Mouse (Mus musculus) intestine, embryonic 15.5 days (tissue): ENCODE results near the gene Dusp2. TPM values are rescaled to one million over a fixed set of nuclear protein-coding genes. Genes with fewer than 3 reads are reported as not detected.

Source experiments
- ATAC-seq: fragments of 200-750 bp; cut with Nextera tagmentation; 2 replicates; pipeline ENCODE4 v1.8.0; 2017; ENCODE audit warnings: moderate TSS enrichment, moderate library complexity
- H3K27ac ChIP-seq: fragments of 300-500 bp; sonication (generic); 2 replicates; pipeline ENCODE4 v1.5.1; 2015; ENCODE audit warnings: mild to moderate bottlenecking, inconsistent platforms
- H3K27me3 ChIP-seq: fragments of 300-500 bp; sonication (generic); replicated peaks from 2 replicates; pipeline ENCODE4 v1.6.1; 2015; ENCODE audit warnings: inconsistent platforms
- H3K36me3 ChIP-seq: fragments of 300-500 bp; sonication (generic); 2 replicates; pipeline ENCODE4 v1.6.1; 2015; ENCODE audit warnings: inconsistent platforms
- H3K4me1 ChIP-seq: fragments of 300-500 bp; sonication (generic); replicated peaks from 2 replicates; pipeline ENCODE4 v1.6.1; 2015; ENCODE audit warnings: inconsistent platforms
- H3K4me2 ChIP-seq: fragments of 300-500 bp; sonication (generic); replicated peaks from 2 replicates; pipeline ENCODE4 v1.6.1; 2015; ENCODE audit warnings: mild to moderate bottlenecking, inconsistent platforms
- H3K4me3 ChIP-seq: fragments of 300-500 bp; sonication (generic); replicated peaks from 2 replicates; pipeline ENCODE4 v1.5.1; 2015; ENCODE audit warnings: inconsistent platforms
- H3K9ac ChIP-seq: fragments of 300-500 bp; sonication (generic); 2 replicates; pipeline ENCODE4 v1.6.1; 2015; ENCODE audit warnings: inconsistent platforms
- H3K9me3 ChIP-seq: fragments of 300-500 bp; sonication (generic); 2 replicates; pipeline ENCODE4 v1.6.1; 2016; ENCODE audit warnings: inconsistent platforms
- WGBS: fragments of 180-500 bp; shearing (Covaris S2); methylation state at CpG from one replicate; pipeline ENCODE4 v1.1.7; 2015; 5-methylcytosine and 5-hydroxymethylcytosine counted together
- polyA plus RNA-seq: library from polyadenylated mRNA; unstranded; fragments of >200 nt; fragmentation: Nextera tagmentation; extraction: Ambion mirVana; gene quantifications from 2 replicates; pipeline ENCODE4 v1.2.1, GENCODE M21; 2015

The Dusp2 gene
- polyA plus RNA-seq, 1 experiment from 2014 or later = 5.2 TPM

DNA sequence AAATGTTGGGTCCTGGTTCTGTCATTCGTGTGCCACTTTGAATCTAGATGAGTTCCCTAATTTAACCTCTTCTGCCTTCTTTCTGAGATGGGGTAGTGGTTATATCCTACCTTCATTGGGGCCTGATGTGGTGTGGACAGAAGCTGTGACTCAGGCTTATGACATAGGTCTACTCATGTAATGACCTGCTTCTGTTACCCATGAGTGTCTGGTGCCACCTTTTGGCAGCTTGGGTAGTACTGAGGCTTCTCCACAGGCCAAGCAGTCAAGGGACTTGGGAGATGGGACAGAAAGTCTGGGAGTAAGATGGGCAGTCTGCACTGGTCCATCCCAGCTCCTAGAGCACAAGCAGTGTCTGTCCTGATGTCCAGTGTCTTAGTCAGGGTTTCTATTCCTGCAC is 10.4 kb downstream of the Dusp2 start:
- Histone ChIP-seq H3K9me3 (no peaks in the 10 kb centered on the region), H3K4me2 (no peak overlapping the region), H3K27me3 (no peaks in the 10 kb centered on the region), H3K4me1 (no peaks in the 10 kb centered on the region), H3K4me3 (no peak overlapping the region), H3K36me3 (no peaks in the 10 kb centered on the region), H3K9ac (no peak overlapping the region), H3K27ac (no peak overlapping the region)
- 54% methylated on average over 1 of the region's 1 CpGs for WGBS
- ATAC-seq = no peak

DNA sequence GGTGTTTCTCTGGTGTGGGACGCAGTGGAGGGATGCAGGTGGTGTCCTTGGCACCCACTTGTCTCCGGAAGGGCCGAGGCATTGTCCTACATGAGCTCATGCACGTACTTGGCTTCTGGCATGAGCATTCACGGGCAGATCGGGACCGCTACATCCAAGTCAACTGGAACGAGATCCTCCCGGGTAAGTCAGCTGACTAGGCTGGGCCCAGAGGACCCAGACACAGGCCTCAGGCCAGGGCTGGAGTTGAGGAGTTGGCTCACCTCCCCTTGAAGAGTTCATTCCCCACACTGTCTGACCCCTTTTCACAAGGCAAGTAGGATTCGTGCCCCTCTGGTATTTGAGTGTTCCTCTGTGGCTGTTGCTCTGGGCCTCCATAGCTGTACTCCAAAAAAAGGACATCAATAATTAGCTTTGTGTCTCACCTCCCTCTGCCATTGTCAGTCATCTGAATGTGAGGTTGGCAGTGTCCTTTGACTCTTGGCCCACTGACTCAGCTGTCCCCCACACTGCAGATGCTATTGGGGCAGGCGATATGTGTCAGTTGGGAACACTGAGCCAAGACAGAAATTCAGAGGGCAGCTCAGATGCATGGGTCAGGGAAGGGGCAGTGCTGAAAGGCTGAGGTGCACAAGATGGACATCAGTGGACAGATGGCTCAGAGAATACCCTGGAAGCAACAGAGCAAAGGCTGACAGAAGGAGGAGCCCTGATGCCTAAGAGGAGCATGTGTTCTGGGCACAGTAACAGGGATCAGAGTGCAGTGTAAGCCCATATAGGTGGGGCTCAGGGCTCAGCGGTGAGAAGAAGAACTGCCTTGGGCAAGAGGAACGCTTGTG is 11.4 kb downstream of the Dusp2 start:
- no peak overlapping the region for H3K4me3 ChIP-seq
- no peak overlapping the region for H3K27ac ChIP-seq
- 81% methylated on average over 13 of the region's 13 CpGs for WGBS
- H3K4me2 ChIP-seq = no peak overlapping the region
- no peaks in the 10 kb centered on the region for H3K9me3 ChIP-seq
- H3K4me1 ChIP-seq = no peaks in the 10 kb centered on the region
- no peaks in the 10 kb centered on the region for H3K36me3 ChIP-seq
- ATAC-seq = no peak
- no peak overlapping the region for H3K9ac ChIP-seq
- no peaks in the 10 kb centered on the region for H3K27me3 ChIP-seq

DNA sequence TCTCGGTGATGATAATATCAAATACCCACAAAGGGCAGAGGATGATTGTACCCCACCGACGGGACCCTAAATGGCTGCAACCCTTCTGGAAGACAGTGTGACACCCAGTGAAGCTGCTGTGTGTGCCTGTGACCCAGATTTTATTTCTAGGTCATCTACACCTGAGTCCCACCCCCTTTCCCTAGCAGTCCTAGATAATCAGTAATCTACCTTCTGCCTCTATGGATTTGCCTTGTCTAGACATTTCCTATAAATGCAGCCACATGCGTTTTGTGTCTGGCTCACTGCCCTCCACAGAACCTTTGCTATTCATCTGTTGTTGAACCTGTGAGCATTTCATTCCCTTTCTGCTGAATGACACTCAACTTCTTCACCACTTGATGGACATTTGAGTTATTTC is 17.9 kb downstream of the Dusp2 start:
- Histone ChIP-seq H3K4me2 (no peak overlapping the region), H3K27me3 (peaks cover 10% of the 10 kb centered on the region; the same call in 1 of the 2 replicates), H3K9ac (no peak overlapping the region), H3K4me1 (no peaks in the 10 kb centered on the region), H3K4me3 (no peak overlapping the region), H3K36me3 (no peaks in the 10 kb centered on the region), H3K27ac (no peak overlapping the region), H3K9me3 (no peaks in the 10 kb centered on the region)
- no peak for ATAC-seq
- WGBS = 79% methylated on average over 4 of the region's 4 CpGs

DNA sequence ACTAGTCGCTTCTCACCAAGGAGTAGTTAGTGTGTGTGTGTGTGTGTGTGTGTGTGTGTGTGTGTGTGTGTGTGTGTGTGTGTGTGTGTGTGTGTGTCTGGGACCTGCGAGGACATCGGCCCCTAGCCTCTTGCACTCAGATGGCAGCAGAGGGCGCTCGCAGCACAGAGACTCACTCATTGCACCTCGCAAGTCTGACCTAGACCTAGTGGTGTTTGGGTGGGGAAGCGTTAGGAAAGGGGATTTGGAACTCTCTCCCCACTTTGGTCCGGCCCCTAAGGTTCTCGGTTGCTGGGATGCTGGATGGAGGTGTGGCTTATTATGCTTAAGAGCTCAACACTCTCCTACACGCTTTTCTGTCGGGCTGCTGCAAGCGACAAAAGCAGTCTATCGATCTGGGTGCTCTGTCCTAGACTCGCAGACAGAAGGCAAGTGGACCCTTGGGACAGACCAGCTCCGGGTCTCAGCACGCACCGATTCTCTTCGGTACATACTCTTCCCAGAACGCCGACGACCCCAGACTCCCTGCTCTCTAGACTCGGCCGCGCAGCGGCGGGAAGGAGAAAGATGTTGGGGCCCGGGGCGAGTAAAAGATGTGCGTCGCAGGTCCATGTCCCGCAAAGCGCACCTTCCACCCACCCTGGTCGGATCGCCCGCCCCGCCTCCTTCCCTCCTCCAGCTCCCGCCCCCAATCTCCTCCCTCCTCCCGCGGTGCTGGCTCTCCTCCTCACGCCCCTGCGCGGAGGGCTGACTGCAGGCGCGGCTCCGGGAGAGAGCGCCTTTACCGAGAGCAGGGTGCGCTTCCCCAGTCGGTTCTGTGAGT is 26.7 kb downstream of the Dusp2 start, which contains the start of gene Adra2b:
Gene Adra2b (plus strand): TSS at position 750 of the 823 bp plus-strand sequence.
- Histone ChIP-seq H3K27me3 (peaks cover 53% of the 10 kb centered on the region), H3K4me3 (peak within 1 kb of the TSS; percentile 43), H3K4me1 (peaks cover 21% of the 10 kb centered on the region), H3K9me3 (no peaks in the 10 kb centered on the region), H3K36me3 (no peaks in the 10 kb centered on the region), H3K4me2 (peak within 1 kb of the TSS; percentile 88), H3K27ac (no peak within 1 kb of the TSS), H3K9ac (peak within 1 kb of the TSS; percentile 32)
- 1% methylated on average over 42 of the region's 49 CpGs for WGBS
- peak; percentile 83 for ATAC-seq

DNA sequence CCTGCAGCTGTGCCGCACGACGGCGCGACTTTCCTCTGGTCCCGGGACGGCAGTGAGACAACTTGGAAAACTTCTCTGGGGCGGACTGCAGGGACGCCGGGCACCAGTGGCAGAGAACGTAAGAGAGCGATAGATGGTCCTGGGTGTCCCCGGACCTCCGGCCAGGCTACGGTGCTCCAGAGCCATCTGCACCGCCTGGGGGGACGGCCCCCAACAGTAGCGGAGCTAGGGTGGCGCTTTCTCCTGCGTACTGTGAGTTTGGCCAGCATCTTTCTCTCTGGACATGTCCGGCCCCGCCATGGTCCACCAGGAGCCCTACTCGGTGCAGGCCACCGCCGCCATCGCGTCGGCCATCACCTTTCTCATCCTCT is 27.3 kb downstream of the Dusp2 start:
- H3K27me3 ChIP-seq = peaks cover 53% of the 10 kb centered on the region
- H3K4me2 ChIP-seq = peak overlapping the region; percentile 88
- peak overlapping the region; percentile 43 for H3K4me3 ChIP-seq
- no peak overlapping the region for H3K27ac ChIP-seq
- under 1% methylated on average over 28 of the region's 28 CpGs for WGBS
- peak; percentile 62 for ATAC-seq
- H3K4me1 ChIP-seq = peaks cover 21% of the 10 kb centered on the region
- H3K9ac ChIP-seq = peak overlapping the region; percentile 32
- H3K9me3 ChIP-seq = no peaks in the 10 kb centered on the region
- no peaks in the 10 kb centered on the region for H3K36me3 ChIP-seq

DNA sequence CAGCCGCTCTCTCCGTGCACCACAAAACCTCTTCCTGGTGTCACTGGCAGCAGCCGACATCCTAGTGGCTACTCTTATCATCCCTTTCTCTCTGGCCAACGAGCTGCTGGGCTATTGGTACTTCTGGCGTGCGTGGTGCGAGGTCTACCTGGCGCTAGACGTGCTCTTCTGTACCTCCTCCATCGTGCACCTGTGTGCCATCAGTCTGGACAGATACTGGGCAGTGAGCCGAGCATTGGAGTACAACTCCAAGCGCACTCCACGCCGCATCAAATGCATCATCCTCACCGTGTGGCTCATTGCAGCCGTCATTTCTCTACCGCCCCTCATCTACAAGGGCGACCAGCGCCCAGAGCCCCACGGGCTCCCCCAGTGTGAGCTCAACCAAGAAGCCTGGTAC is 27.7 kb downstream of the Dusp2 start:
- peak overlapping the region; percentile 32; the same call in 1 of the 2 replicates for H3K9ac ChIP-seq
- peak overlapping the region; percentile 43 for H3K4me3 ChIP-seq
- H3K4me1 ChIP-seq = peaks cover 21% of the 10 kb centered on the region
- no peaks in the 10 kb centered on the region for H3K9me3 ChIP-seq
- peak overlapping the region; percentile 88 for H3K4me2 ChIP-seq
- no peaks in the 10 kb centered on the region for H3K36me3 ChIP-seq
- WGBS = 4% methylated on average over 20 of the region's 20 CpGs
- peaks cover 53% of the 10 kb centered on the region for H3K27me3 ChIP-seq
- no peak overlapping the region for H3K27ac ChIP-seq
- ATAC-seq = 0 out of 2 replicates have a peak, but pooled peaks have one; percentile 11

DNA sequence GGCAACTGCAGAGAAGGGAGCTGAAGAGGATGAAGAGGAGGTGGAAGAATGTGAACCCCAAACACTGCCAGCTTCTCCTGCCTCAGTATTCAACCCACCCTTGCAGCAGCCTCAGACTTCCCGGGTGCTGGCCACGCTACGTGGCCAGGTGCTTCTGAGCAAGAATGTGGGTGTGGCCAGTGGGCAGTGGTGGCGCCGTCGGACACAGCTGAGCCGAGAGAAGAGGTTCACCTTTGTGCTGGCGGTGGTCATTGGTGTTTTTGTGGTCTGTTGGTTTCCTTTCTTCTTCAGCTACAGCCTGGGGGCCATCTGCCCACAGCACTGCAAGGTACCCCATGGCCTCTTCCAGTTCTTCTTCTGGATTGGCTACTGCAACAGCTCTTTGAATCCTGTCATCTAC is 28.5 kb downstream of the Dusp2 start:
- no peaks in the 10 kb centered on the region for H3K36me3 ChIP-seq
- 19% methylated on average over 8 of the region's 8 CpGs for WGBS
- no peak for ATAC-seq
- H3K9ac ChIP-seq = no peak overlapping the region
- no peak overlapping the region for H3K27ac ChIP-seq
- peaks cover 21% of the 10 kb centered on the region for H3K4me1 ChIP-seq
- peaks cover 53% of the 10 kb centered on the region for H3K27me3 ChIP-seq
- peak overlapping the region; percentile 88; the same call in 1 of the 2 replicates for H3K4me2 ChIP-seq
- no peaks in the 10 kb centered on the region for H3K9me3 ChIP-seq
- H3K4me3 ChIP-seq = no peak overlapping the region

DNA sequence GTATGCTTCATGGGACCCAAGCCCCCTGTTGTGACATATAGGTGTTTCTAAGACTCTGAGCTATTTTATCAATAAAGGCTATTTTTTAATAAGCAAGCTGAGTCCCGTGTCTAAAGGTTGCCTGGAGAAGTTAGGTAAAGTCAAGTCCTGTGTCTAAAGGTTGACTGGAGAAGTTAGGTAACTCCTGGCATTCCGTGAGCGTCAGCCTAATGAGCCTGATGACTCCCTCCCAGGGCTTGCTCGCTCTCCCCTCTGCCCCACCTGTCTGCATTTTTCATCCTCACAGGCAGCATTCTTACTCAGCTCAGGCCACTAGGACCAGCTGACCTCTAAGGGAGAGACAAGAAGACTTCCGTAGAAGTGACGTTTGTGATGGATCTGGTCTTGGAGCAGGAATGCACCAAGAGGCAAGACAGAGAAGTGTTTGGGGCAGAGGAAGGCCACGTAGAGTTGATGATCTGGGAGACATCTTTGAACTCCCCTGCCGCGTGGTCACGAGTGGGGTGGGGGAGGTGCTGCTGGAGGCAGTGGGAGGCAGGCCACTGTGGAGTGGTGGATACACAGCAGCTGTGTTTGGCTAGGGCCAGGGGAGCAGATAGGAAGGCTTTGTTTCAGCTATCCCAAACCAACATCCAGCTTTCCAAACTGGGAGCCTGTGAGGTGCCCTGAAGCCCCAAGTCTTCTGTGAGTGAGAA is 31.3 kb downstream of the Dusp2 start:
- Histone ChIP-seq H3K9ac (no peak overlapping the region), H3K4me3 (no peak overlapping the region), H3K36me3 (no peaks in the 10 kb centered on the region), H3K4me1 (peaks cover 33% of the 10 kb centered on the region), H3K9me3 (no peaks in the 10 kb centered on the region), H3K4me2 (no peak overlapping the region), H3K27me3 (peaks cover 39% of the 10 kb centered on the region), H3K27ac (no peak overlapping the region)
- 38% methylated on average over 10 of the region's 10 CpGs for WGBS
- no peak for ATAC-seq

DNA sequence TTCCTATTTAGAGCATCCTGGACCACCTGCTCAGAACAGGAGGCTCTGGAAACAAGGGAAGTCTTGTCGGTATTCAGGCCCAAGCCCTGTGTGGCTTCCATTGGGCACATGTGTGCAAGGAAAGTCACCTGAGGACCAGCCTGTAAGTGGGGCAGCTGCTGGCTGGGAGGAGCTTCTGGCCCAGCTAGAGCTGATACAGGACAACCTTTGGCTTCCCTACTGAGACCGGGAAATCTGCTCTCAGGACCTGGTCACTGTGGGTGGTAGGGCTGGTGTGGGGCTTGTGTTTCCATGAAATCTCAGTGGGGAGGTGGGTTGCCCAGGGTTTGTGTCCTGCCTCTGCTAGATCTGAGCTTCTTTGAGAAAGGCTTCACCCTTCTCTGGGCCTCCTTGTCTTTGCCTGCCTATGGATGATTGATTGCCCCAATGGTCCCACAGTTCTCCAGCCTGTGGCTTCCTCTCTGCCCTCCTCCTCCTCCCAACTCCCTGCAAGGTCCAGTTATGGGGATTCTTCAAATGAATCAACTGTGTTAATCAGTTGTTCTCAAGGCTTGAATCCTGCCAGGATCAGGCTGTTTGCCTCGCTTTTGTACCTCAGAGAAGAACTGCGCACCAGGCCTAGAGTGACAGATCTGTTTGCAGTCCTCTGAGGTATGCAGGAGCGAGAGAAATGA is 33.9 kb downstream of the Dusp2 start:
- peaks cover 16% of the 10 kb centered on the region; the same call in 1 of the 2 replicates for H3K4me1 ChIP-seq
- 61% methylated on average over 5 of the region's 5 CpGs for WGBS
- H3K27me3 ChIP-seq = peaks cover 15% of the 10 kb centered on the region
- H3K9me3 ChIP-seq = no peaks in the 10 kb centered on the region
- H3K27ac ChIP-seq = no peak overlapping the region
- no peak overlapping the region for H3K9ac ChIP-seq
- H3K36me3 ChIP-seq = no peaks in the 10 kb centered on the region
- no peak overlapping the region for H3K4me3 ChIP-seq
- H3K4me2 ChIP-seq = no peak overlapping the region
- ATAC-seq = no peak

DNA sequence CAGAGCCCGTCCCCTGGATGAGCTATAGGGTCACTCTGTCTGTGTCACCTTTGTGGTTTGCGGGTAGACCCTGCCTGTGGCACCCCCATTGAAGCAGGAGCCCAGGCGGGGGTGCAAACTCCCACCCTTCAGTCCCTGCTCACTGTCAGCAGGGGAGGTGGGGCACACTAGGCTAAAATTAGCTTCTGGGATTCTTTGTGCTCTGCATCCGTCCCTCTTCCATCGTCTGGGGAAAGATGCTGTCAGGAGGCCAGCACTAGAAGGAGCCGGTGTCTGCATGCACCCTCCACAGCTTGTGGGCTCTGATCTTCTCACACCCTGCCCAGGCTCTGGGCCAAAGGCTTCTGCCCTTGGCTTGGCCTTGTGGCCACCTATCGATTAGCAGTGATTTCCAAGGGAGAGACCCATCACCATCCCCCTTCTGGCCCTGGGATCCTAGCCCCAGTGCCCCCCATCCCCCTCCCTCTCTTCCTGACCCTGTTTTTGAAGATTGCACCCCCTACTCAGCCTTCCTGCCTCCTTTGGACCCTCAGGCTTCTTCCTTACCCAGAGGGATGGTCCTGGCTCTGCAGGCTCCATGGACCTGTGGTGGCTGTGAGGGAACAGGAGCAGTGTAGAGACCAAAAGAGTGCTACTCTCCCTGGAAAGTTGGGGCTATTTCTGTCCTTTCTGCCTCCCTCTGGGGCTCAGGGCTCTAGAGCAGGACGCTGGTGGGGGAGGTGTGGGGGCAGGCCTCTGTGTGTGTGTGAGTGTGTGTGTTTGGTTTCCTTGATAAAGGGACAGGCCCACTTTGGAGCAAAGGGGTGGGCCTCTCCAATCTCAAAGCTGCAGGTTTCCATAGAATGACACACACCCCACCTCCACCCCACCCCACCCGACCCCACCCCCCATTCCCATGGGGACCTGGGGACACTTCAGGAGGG is 34.9 kb downstream of the Dusp2 start:
- no peak overlapping the region for H3K27ac ChIP-seq
- no peaks in the 10 kb centered on the region for H3K36me3 ChIP-seq
- WGBS = 39% methylated on average over 9 of the region's 9 CpGs
- H3K4me3 ChIP-seq = no peak overlapping the region
- no peak overlapping the region for H3K9ac ChIP-seq
- no peaks in the 10 kb centered on the region for H3K9me3 ChIP-seq
- peak; percentile 81 for ATAC-seq
- peaks cover 7% of the 10 kb centered on the region for H3K27me3 ChIP-seq
- H3K4me1 ChIP-seq = peaks cover 18% of the 10 kb centered on the region; the same call in 1 of the 2 replicates
- no peak overlapping the region for H3K4me2 ChIP-seq

DNA sequence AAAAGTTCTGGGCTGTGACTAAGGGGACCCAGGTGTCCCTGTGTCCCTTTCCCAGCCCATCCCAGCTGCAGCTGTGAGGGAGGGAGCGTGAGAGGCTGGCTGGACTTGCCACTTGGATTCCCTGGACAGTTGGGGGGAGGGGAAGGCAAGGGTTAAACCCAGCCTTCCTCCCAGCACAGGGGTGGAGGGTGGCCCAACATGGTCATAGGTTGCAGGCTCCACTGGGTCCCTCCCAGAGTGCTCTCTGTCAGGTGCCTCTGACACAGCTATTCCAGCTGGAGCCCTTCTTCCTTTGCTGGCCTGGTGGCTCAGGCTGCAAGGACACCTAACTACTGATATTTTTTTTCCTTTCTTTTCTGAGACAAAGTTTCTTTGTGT is 35.5 kb downstream of the Dusp2 start:
- Histone ChIP-seq H3K4me1 (peaks cover 18% of the 10 kb centered on the region; the same call in 1 of the 2 replicates), H3K4me3 (no peak overlapping the region), H3K9me3 (no peaks in the 10 kb centered on the region), H3K27ac (no peak overlapping the region), H3K9ac (no peak overlapping the region), H3K27me3 (peaks cover 1% of the 10 kb centered on the region; the same call in 1 of the 2 replicates), H3K36me3 (no peaks in the 10 kb centered on the region), H3K4me2 (no peak overlapping the region)
- 71% methylated on average over 1 of the region's 1 CpGs for WGBS
- peak; percentile 69 for ATAC-seq
